Mouse (Mus musculus) forebrain, postnatal 0 days (tissue): ENCODE data around the gene Htr1d. TPM values are rescaled to one million over a fixed set of nuclear protein-coding genes. Genes with fewer than 3 reads are reported as not detected.

ENCODE experiments used
- ATAC-seq: fragments of 200-750 bp; cut with Nextera tagmentation; 2 replicates; pipeline ENCODE4 v1.8.0; 2017; ENCODE audit warnings: mild to moderate bottlenecking, moderate library complexity
- DNase-seq: peaks from one replicate; pipeline ENCODE4 v3.0.0-alpha.2; 2015
- H3K27ac ChIP-seq: fragments of 300-500 bp; sonication (generic); 2 replicates; pipeline ENCODE4 v1.5.1; 2014; ENCODE audit warnings: low read depth, mild to moderate bottlenecking, antibody characterized with exemption, low read length, moderate library complexity, mixed read lengths
- H3K27me3 ChIP-seq: fragments of 300-500 bp; sonication (generic); 2 replicates; pipeline ENCODE4 v1.6.1; 2014; ENCODE audit warnings: mild to moderate bottlenecking, low read length, mixed read lengths; ENCODE audit not compliant: insufficient read depth
- H3K36me3 ChIP-seq: fragments of 300-500 bp; sonication (generic); 2 replicates; pipeline ENCODE4 v1.6.1; 2014; ENCODE audit warnings: mild to moderate bottlenecking, moderate library complexity; ENCODE audit not compliant: insufficient read depth
- H3K4me1 ChIP-seq: fragments of 300-500 bp; sonication (generic); 2 replicates; pipeline ENCODE4 v1.6.1; 2014; ENCODE audit warnings: antibody characterized with exemption; ENCODE audit not compliant: insufficient read depth
- H3K4me2 ChIP-seq: fragments of 300-500 bp; sonication (generic); 2 replicates; pipeline ENCODE4 v1.6.1; 2014; ENCODE audit warnings: low read depth, mild to moderate bottlenecking, moderate library complexity
- H3K4me3 ChIP-seq: fragments of 300-500 bp; sonication (generic); 2 replicates; pipeline ENCODE4 v1.5.1; 2014; ENCODE audit warnings: low read depth, low read length, mixed read lengths
- H3K9ac ChIP-seq: fragments of 300-500 bp; sonication (generic); 2 replicates; pipeline ENCODE4 v1.6.1; 2014; ENCODE audit warnings: mild to moderate bottlenecking
- H3K9me3 ChIP-seq: fragments of 300-500 bp; sonication (generic); 2 replicates; pipeline ENCODE4 v1.6.1; 2016; ENCODE audit warnings: low read length
- CTCF ChIP-seq: sonication (generic); IDR thresholded peaks from 2 replicates; pipeline ENCODE4 v1.5.1; 2016; ENCODE audit warnings: antibody characterized with exemption, control low read depth, low read depth
- WGBS: fragments of 180-500 bp; shearing (Covaris S2); extraction: QIAGEN DNeasy Blood & Tissue Kit; methylation state at CpG from one replicate; pipeline ENCODE4 v1.1.7; 2014; 5-methylcytosine and 5-hydroxymethylcytosine counted together
- polyA plus RNA-seq: library from polyadenylated mRNA; unstranded; fragments of >200 nt; fragmentation: Nextera tagmentation; extraction: Ambion mirVana; gene quantifications from 2 replicates; pipeline ENCODE4 v1.2.1, GENCODE M21; 2015
- total RNA-seq: library from RNA; depleted of rRNA; stranded (reverse); fragments of >200 nt; gene quantifications from 2 replicates; pipeline ENCODE4 v1.2.3, GENCODE M21; 2014

Htr1d gene
- total and polyA plus RNA-seq, 2 experiments from 2014 or later, result 2.0 to 3.1 TPM

- no peaks in the 10 kb centered on the region for H3K9me3 ChIP-seq
- no peaks in the 10 kb centered on the region for H3K36me3 ChIP-seq
- DNase-seq (no peak), ATAC-seq (no peak)
- H3K9ac ChIP-seq, result no peak overlapping the region
- H3K4me3 ChIP-seq, result no peak overlapping the region
- H3K4me2 ChIP-seq, result no peak overlapping the region
- WGBS, result 86% methylated on average over 4 of the region's 4 CpGs
- H3K27me3 ChIP-seq, result no peaks in the 10 kb centered on the region
- H3K27ac ChIP-seq, result no peak overlapping the region
- no peaks in the 10 kb centered on the region for H3K4me1 ChIP-seq
- no peak for TF ChIP-seq CTCF
These were observed 26.9 kb downstream of the Htr1d start for GRCm38 (mm10) chr4:136450271-136450670.

GRCm38 (mm10) chr4:136451564-136451963 is 28.2 kb downstream of the Htr1d start:
- TF ChIP-seq CTCF, result no peak
- ATAC-seq (no peak), DNase-seq (no peak)
- 27% methylated on average over 6 of the region's 6 CpGs for WGBS
- Histone ChIP-seq H3K36me3 (no peaks in the 10 kb centered on the region), H3K4me3 (no peak overlapping the region), H3K4me2 (no peak overlapping the region), H3K4me1 (no peaks in the 10 kb centered on the region), H3K9me3 (no peaks in the 10 kb centered on the region), H3K9ac (no peak overlapping the region), H3K27ac (no peak overlapping the region), H3K27me3 (no peaks in the 10 kb centered on the region)

- 71% methylated on average over 3 of the region's 3 CpGs for WGBS
- no peaks in the 10 kb centered on the region for H3K27me3 ChIP-seq
- H3K36me3 ChIP-seq, result no peaks in the 10 kb centered on the region
These were observed 29.0 kb downstream of the Htr1d start for GRCm38 (mm10) chr4:136452286-136452685.

GRCm38 (mm10) chr4:136452792-136453191 is 29.5 kb downstream of the Htr1d start:
- no peak for TF ChIP-seq CTCF
- H3K36me3 ChIP-seq, result no peaks in the 10 kb centered on the region
- H3K4me3 ChIP-seq, result no peak overlapping the region
- no peaks in the 10 kb centered on the region for H3K4me1 ChIP-seq
- DNase-seq (no peak), ATAC-seq (no peak)
- H3K27me3 ChIP-seq, result no peaks in the 10 kb centered on the region
- H3K9ac ChIP-seq, result no peak overlapping the region
- no peak overlapping the region for H3K4me2 ChIP-seq
- 79% methylated on average over 5 of the region's 5 CpGs for WGBS
- no peak overlapping the region for H3K27ac ChIP-seq
- H3K9me3 ChIP-seq, result no peaks in the 10 kb centered on the region

More at GRCm38 (mm10) chr4:136452286-136452685, 29.0 kb downstream of the Htr1d start:
- DNase-seq (no peak), ATAC-seq (no peak)
- Histone ChIP-seq H3K4me2 (no peak overlapping the region), H3K9ac (no peak overlapping the region), H3K27ac (no peak overlapping the region), H3K4me1 (no peaks in the 10 kb centered on the region), H3K9me3 (no peaks in the 10 kb centered on the region), H3K4me3 (no peak overlapping the region)
- no peak for TF ChIP-seq CTCF

GRCm38 (mm10) chr4:136454850-136455260 is 31.5 kb downstream of the Htr1d start:
- H3K27ac ChIP-seq, result no peak overlapping the region
- DNase-seq (peak; percentile 92), ATAC-seq (peak; percentile 55)
- H3K4me2 ChIP-seq, result peak overlapping the region; percentile 31
- TF ChIP-seq CTCF, result peak; percentile 97
- no peaks in the 10 kb centered on the region for H3K27me3 ChIP-seq
- H3K4me1 ChIP-seq, result no peaks in the 10 kb centered on the region
- no peaks in the 10 kb centered on the region for H3K9me3 ChIP-seq
- 9% methylated on average over 10 of the region's 10 CpGs for WGBS
- H3K4me3 ChIP-seq, result no peak overlapping the region
- no peaks in the 10 kb centered on the region for H3K36me3 ChIP-seq
- no peak overlapping the region for H3K9ac ChIP-seq

- H3K4me2 ChIP-seq, result no peak overlapping the region
- H3K4me1 ChIP-seq, result no peaks in the 10 kb centered on the region
- H3K27ac ChIP-seq, result no peak overlapping the region
- no peak for TF ChIP-seq CTCF
- H3K9ac ChIP-seq, result no peak overlapping the region
- H3K4me3 ChIP-seq, result no peak overlapping the region
- DNase-seq (no peak), ATAC-seq (no peak)
- no peaks in the 10 kb centered on the region for H3K36me3 ChIP-seq
- 90% methylated on average over 6 of the region's 6 CpGs for WGBS
- no peaks in the 10 kb centered on the region for H3K27me3 ChIP-seq
- no peaks in the 10 kb centered on the region for H3K9me3 ChIP-seq
These were observed 33.3 kb downstream of the Htr1d start for GRCm38 (mm10) chr4:136456516-136457218.

- no peak for TF ChIP-seq CTCF
- Histone ChIP-seq H3K9ac (no peak overlapping the region), H3K4me2 (no peak overlapping the region), H3K27ac (no peak overlapping the region), H3K9me3 (no peaks in the 10 kb centered on the region), H3K4me1 (peaks cover 5% of the 10 kb centered on the region; the same call in 1 of the 2 replicates), H3K36me3 (no peaks in the 10 kb centered on the region), H3K27me3 (no peaks in the 10 kb centered on the region), H3K4me3 (no peak overlapping the region)
- WGBS, result 70% methylated on average over 7 of the region's 7 CpGs
- DNase-seq (peak; percentile 21), ATAC-seq (no peak)
These were observed 35.0 kb downstream of the Htr1d start for GRCm38 (mm10) chr4:136458276-136458675.
